Mouse (Mus musculus) erythroblast, embryonic 14.5 days (primary cell): ENCODE results near the gene Flrt3.

Experiments used
- GATA1 ChIP-seq: IDR thresholded peaks from 2 replicates; pipeline ENCODE4 v1.6.1; 2012; ENCODE audit warnings: low read length, inconsistent platforms, mixed read lengths
- TAL1 ChIP-seq: IDR thresholded peaks from 3 replicates; pipeline ENCODE4 v1.6.1; 2012; ENCODE audit warnings: low read length, inconsistent platforms, mixed read lengths

DNA sequence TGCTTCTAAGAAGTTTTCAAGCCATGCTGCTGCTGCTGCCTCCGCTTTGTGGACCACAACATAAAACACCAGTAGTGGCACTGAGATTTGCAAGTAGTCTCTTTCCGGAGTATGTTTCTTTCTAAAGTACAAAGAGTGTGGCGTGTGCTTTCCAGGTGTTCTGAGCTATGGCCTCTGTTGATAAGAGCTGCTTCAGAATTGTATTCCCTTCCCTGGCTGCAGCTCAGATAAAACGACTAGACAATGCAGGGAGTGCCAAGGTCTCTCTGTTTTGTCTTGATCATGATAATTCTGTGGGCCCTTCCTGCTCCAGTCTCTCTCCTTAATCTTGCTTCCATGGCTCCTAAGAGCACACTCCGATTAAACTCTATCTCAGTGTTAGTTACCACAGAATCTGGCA, 36.3 kb upstream of the Flrt3 start:
- TF ChIP-seq GATA1: no peak
- TF ChIP-seq TAL1: no peak
